Mouse (Mus musculus) limb, embryonic 10.5 days (tissue): Measurements from ENCODE around the gene Ccdc88c. TPM values are rescaled to one million over a fixed set of nuclear protein-coding genes. Genes with fewer than 3 reads are reported as not detected.
A peak's percentile ranks its signal among the peaks of the same experiment; 100 is the strongest.

Experiments
- DNase-seq: peaks from one replicate; pipeline ENCODE4 v3.0.0-alpha.2; 2017; ENCODE audit warnings: low spot score
- H3K27ac ChIP-seq: fragments of 300-500 bp; sonication (generic); 2 replicates; pipeline ENCODE4 v1.5.1; 2016; ENCODE audit warnings: mild to moderate bottlenecking
- H3K27me3 ChIP-seq: fragments of 300-500 bp; sonication (generic); 2 replicates; pipeline ENCODE4 v1.6.1; 2016; ENCODE audit warnings: low read depth, mild to moderate bottlenecking; ENCODE audit not compliant: poor library complexity, severe bottlenecking
- H3K36me3 ChIP-seq: fragments of 300-500 bp; sonication (generic); 2 replicates; pipeline ENCODE4 v1.6.1; 2016; ENCODE audit warnings: mild to moderate bottlenecking, moderate library complexity
- H3K4me1 ChIP-seq: fragments of 300-500 bp; sonication (generic); 2 replicates; pipeline ENCODE4 v1.6.1; 2016
- H3K4me3 ChIP-seq: fragments of 300-500 bp; sonication (generic); 2 replicates; pipeline ENCODE4 v1.5.1; 2016; ENCODE audit warnings: mild to moderate bottlenecking, moderate library complexity
- H3K9me3 ChIP-seq: fragments of 300-500 bp; sonication (generic); replicated peaks from 2 replicates; pipeline ENCODE4 v1.6.1; 2016; ENCODE audit warnings: mild to moderate bottlenecking
- WGBS: fragments of 180-500 bp; shearing (Covaris S2); methylation state at CpG from one replicate; pipeline ENCODE4 v1.1.7; 2016; 5-methylcytosine and 5-hydroxymethylcytosine counted together
- polyA plus RNA-seq: library from polyadenylated mRNA; unstranded; fragments of >200 nt; fragmentation: Nextera tagmentation; extraction: Ambion mirVana; gene quantifications from 2 replicates; pipeline ENCODE4 v1.2.1, GENCODE M21; 2016

Ccdc88c gene
- polyA plus RNA-seq, 1 experiment from 2014 or later, result 5.1 TPM

GRCm38 (mm10) chr12:101002801-101003513, 25.9 kb downstream of the Ccdc88c start:
- WGBS, result 28% methylated on average over 4 of the region's 4 CpGs

GRCm38 (mm10) chr12:100999061-100999954, 29.5 kb downstream of the Ccdc88c start:
- H3K4me1 ChIP-seq, result peaks cover 81% of the 10 kb centered on the region
- 53% methylated on average over 7 of the region's 7 CpGs for WGBS
- no peak overlapping the region for H3K27ac ChIP-seq
- H3K27me3 ChIP-seq, result peaks cover 69% of the 10 kb centered on the region
- no peak overlapping the region for H3K4me3 ChIP-seq
- no peaks in the 10 kb centered on the region for H3K9me3 ChIP-seq
- H3K36me3 ChIP-seq, result no peaks in the 10 kb centered on the region
- no peak for DNase-seq

More at GRCm38 (mm10) chr12:101002801-101003513, 25.9 kb downstream of the Ccdc88c start:
- H3K27ac ChIP-seq, result no peak overlapping the region
- H3K4me3 ChIP-seq, result no peak overlapping the region
- H3K4me1 ChIP-seq, result peaks cover 61% of the 10 kb centered on the region
- no peaks in the 10 kb centered on the region for H3K36me3 ChIP-seq
- no peak for DNase-seq
- peaks cover 67% of the 10 kb centered on the region for H3K27me3 ChIP-seq
- no peaks in the 10 kb centered on the region for H3K9me3 ChIP-seq

DNA sequence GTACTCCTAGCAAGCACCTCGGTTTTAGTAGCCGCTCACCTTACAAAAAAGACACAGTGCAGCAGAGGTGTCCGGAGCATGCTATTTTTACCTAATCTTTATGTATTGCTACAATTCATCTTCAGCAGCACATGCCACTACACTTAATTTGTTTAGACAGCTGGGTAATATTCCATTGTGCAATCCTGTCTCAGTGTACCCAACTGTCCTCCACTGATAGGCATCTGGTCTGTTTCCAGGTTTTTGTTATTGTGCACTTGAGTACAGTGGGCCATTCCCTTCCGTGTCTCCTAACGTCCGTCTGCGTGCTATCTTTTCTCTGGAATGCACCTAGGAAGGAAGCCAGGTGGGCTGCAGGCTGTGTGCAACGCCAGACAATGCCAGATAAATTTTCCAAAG, 30.3 kb downstream of the Ccdc88c start:
- H3K4me3 ChIP-seq, result no peak overlapping the region; the same call in 1 of the 2 replicates
- DNase-seq, result no peak
- 67% methylated on average over 8 of the region's 8 CpGs for WGBS
- H3K27ac ChIP-seq, result no peak overlapping the region
- H3K27me3 ChIP-seq, result peaks cover 69% of the 10 kb centered on the region
- no peaks in the 10 kb centered on the region for H3K9me3 ChIP-seq
- H3K36me3 ChIP-seq, result no peaks in the 10 kb centered on the region
- peaks cover 80% of the 10 kb centered on the region for H3K4me1 ChIP-seq

- DNase-seq, result peak; percentile 67
- H3K9me3 ChIP-seq, result no peaks in the 10 kb centered on the region
- H3K36me3 ChIP-seq, result no peaks in the 10 kb centered on the region
- H3K27me3 ChIP-seq, result peaks cover 69% of the 10 kb centered on the region
- H3K4me3 ChIP-seq, result no peak overlapping the region; the same call in 1 of the 2 replicates
- 9% methylated on average over 10 of the region's 10 CpGs for WGBS
- peaks cover 80% of the 10 kb centered on the region for H3K4me1 ChIP-seq
- 0 out of 2 replicates have a peak overlapping the region, but pooled peaks have one; percentile 42 for H3K27ac ChIP-seq
Measured at GRCm38 (mm10) chr12:100997830-100998563, 30.9 kb downstream of the Ccdc88c start.

GRCm38 (mm10) chr12:100996378-100996898, 32.4 kb downstream of the Ccdc88c start:
- Histone ChIP-seq H3K4me3 (no peak overlapping the region), H3K36me3 (no peaks in the 10 kb centered on the region), H3K27ac (no peak overlapping the region), H3K27me3 (peaks cover 69% of the 10 kb centered on the region), H3K9me3 (no peaks in the 10 kb centered on the region), H3K4me1 (peaks cover 86% of the 10 kb centered on the region)
- WGBS, result 40% methylated on average over 5 of the region's 5 CpGs
- DNase-seq, result no peak

- Histone ChIP-seq H3K27me3 (peaks cover 69% of the 10 kb centered on the region), H3K4me1 (peaks cover 93% of the 10 kb centered on the region), H3K36me3 (no peaks in the 10 kb centered on the region), H3K27ac (no peak overlapping the region), H3K9me3 (no peaks in the 10 kb centered on the region), H3K4me3 (no peak overlapping the region)
- DNase-seq, result no peak
- WGBS, result 44% methylated on average over 16 of the region's 16 CpGs
Measured at GRCm38 (mm10) chr12:100995607-100996377, 33.1 kb downstream of the Ccdc88c start.

GRCm38 (mm10) chr12:100994140-100995015, 34.5 kb downstream of the Ccdc88c start:
- Histone ChIP-seq H3K27me3 (peaks cover 63% of the 10 kb centered on the region), H3K36me3 (no peaks in the 10 kb centered on the region), H3K4me1 (peaks cover 96% of the 10 kb centered on the region), H3K4me3 (no peak overlapping the region), H3K27ac (no peak overlapping the region), H3K9me3 (no peaks in the 10 kb centered on the region)
- no peak for DNase-seq
- 87% methylated on average over 3 of the region's 3 CpGs for WGBS

DNA sequence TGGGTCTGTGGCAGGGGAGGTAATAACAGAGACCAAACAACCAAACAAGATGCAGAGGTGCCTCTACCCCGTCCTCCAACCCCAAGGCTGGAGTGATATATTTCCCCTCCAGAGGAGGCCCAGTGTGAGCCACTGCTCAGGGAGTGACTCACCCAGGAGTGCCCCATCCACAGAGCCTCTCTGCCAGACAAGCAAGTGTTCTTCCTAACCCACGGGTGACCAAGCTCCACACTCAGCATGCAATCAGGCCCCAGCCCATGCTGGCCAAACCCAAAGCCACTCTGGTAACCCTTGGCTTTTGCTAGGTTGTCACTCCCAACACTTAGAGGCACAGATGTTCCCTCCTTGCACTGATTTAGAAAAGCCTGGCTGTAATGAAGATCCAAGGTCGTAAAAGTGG, 35.7 kb downstream of the Ccdc88c start:
- WGBS, result 47% methylated on average over 3 of the region's 3 CpGs
- Histone ChIP-seq H3K36me3 (no peaks in the 10 kb centered on the region), H3K4me3 (no peak overlapping the region), H3K9me3 (no peaks in the 10 kb centered on the region), H3K27ac (no peak overlapping the region), H3K27me3 (peaks cover 69% of the 10 kb centered on the region), H3K4me1 (peaks cover 94% of the 10 kb centered on the region)
- no peak for DNase-seq

- 81% methylated on average over 7 of the region's 7 CpGs for WGBS
- H3K27me3 ChIP-seq, result peaks cover 75% of the 10 kb centered on the region
- H3K36me3 ChIP-seq, result no peaks in the 10 kb centered on the region
- no peaks in the 10 kb centered on the region for H3K9me3 ChIP-seq
- H3K27ac ChIP-seq, result no peak overlapping the region
- H3K4me1 ChIP-seq, result peaks cover 87% of the 10 kb centered on the region
- DNase-seq, result no peak
- no peak overlapping the region for H3K4me3 ChIP-seq
Measured at GRCm38 (mm10) chr12:100992505-100992904, 36.4 kb downstream of the Ccdc88c start.

- no peak for DNase-seq
- Histone ChIP-seq H3K27me3 (peaks cover 82% of the 10 kb centered on the region), H3K4me1 (peaks cover 79% of the 10 kb centered on the region), H3K9me3 (no peaks in the 10 kb centered on the region), H3K4me3 (no peak overlapping the region), H3K36me3 (no peaks in the 10 kb centered on the region), H3K27ac (peak overlapping the region; percentile 70)
- WGBS, result 83% methylated on average over 3 of the region's 3 CpGs
Measured at GRCm38 (mm10) chr12:100991119-100991518, 37.7 kb downstream of the Ccdc88c start.

- WGBS, result 14% methylated on average over 12 of the region's 12 CpGs
- H3K27ac ChIP-seq, result peak overlapping the region; percentile 70
- H3K27me3 ChIP-seq, result peaks cover 75% of the 10 kb centered on the region
- H3K4me1 ChIP-seq, result peaks cover 71% of the 10 kb centered on the region
- no peaks in the 10 kb centered on the region for H3K9me3 ChIP-seq
- H3K4me3 ChIP-seq, result peak overlapping the region; percentile 6; the same call in 1 of the 2 replicates
- peak; percentile 84 for DNase-seq
- H3K36me3 ChIP-seq, result no peaks in the 10 kb centered on the region
Measured at GRCm38 (mm10) chr12:100990291-100990690, 38.6 kb downstream of the Ccdc88c start.
